Mouse (Mus musculus) testis, adult 2 months (tissue): ENCODE measurements at regions not wholly inside any gene's neighbourhood (a gene's known extent, or its start where the extent isn't known, plus 50 kb on each side); places are given as distances from the start of the nearest gene placed in this dataset.
"Not testable (repeated sequence)": the region's sequence is repeated elsewhere in the genome, so short reads cannot be mapped to it uniquely, and the experiment has no call there.

Experiments
- H3K27ac ChIP-seq: fragments of 200-500 bp; 2 replicates; pipeline ENCODE4 v1.5.1; 2012; ENCODE audit warnings: low read depth, low read length; ENCODE audit not compliant: control insufficient read depth, insufficient read depth
- H3K27me3 ChIP-seq: fragments of 200-500 bp; 2 replicates; pipeline ENCODE4 v1.6.1; 2012; ENCODE audit warnings: mild to moderate bottlenecking, low read length, moderate library complexity; ENCODE audit not compliant: control insufficient read depth, insufficient read depth
- H3K36me3 ChIP-seq: fragments of 200-500 bp; 2 replicates; pipeline ENCODE4 v1.6.1; 2012; ENCODE audit warnings: mild to moderate bottlenecking, low read length; ENCODE audit not compliant: control insufficient read depth, insufficient read depth
- H3K4me1 ChIP-seq: fragments of 200-500 bp; 2 replicates; pipeline ENCODE4 v1.6.1; 2012; ENCODE audit warnings: low read length; ENCODE audit not compliant: control insufficient read depth, insufficient read depth
- H3K4me3 ChIP-seq: fragments of 200-500 bp; 2 replicates; pipeline ENCODE4 v1.5.1; 2012; ENCODE audit warnings: low read depth, mild to moderate bottlenecking, low read length, moderate library complexity, mixed read lengths; ENCODE audit not compliant: control insufficient read depth
- CTCF ChIP-seq: fragments of 200-500 bp; IDR thresholded peaks from 2 replicates; pipeline ENCODE4 v1.5.1; 2012; ENCODE audit warnings: low read depth, mild to moderate bottlenecking, inconsistent platforms, low read length, moderate library complexity; ENCODE audit not compliant: control insufficient read depth, insufficient read depth, insufficient replicate concordance
- POLR2A ChIP-seq: fragments of 200-500 bp; IDR thresholded peaks from 2 replicates; pipeline ENCODE4 v1.6.1; 2012; ENCODE audit warnings: low read depth, mild to moderate bottlenecking, inconsistent platforms, low read length, moderate library complexity; ENCODE audit not compliant: control insufficient read depth

DNA sequence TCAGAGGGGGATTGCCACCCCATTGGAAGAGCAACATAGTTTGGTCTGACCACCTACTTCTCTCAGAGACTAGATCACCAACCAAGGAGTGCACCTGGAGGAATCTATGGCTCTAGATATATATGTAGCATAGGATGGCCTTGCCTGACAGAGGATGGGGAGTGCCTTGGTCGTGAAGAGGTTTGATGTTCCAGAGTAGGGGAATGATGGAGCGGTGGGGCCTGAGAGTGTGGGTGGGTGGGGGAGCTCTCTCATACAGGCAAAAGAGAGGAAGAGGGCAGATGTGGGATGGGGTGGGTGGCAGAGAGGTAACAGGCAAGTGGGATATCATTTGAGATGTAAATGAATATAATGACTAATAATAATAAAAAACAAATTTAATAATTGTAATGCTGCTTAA is 874.0 kb downstream of the Amy2a5 start:
- Histone ChIP-seq H3K36me3 (no peaks in the 10 kb centered on the region), H3K4me3 (no peak overlapping the region), H3K27me3 (no peaks in the 10 kb centered on the region), H3K27ac (no peak overlapping the region), H3K4me1 (no peaks in the 10 kb centered on the region)
- TF ChIP-seq POLR2A (no peak), CTCF (no peak)

DNA sequence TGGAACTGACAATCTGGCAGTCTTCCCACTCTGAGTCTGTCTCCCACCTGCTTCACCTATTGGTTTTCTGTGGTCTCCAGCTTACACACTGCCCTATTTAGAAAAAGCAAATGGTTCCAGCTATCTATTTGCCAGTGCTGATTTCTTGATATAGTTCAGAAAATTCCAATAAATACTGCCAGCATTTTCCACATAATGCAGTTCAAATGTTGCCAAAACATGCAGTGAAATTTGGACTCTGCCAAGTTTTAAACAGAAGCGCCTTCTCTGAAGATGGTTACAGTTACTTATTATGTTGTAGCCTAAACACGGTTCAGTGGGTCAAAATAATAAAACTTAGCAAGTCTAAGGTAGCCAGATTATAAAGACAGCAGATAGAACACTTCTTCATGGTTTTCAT is 912.8 kb downstream of the Amy2a5 start:
- Histone ChIP-seq H3K27ac (no peak overlapping the region), H3K27me3 (no peaks in the 10 kb centered on the region)
- no peak for TF ChIP-seq POLR2A
- no peak for TF ChIP-seq CTCF

DNA sequence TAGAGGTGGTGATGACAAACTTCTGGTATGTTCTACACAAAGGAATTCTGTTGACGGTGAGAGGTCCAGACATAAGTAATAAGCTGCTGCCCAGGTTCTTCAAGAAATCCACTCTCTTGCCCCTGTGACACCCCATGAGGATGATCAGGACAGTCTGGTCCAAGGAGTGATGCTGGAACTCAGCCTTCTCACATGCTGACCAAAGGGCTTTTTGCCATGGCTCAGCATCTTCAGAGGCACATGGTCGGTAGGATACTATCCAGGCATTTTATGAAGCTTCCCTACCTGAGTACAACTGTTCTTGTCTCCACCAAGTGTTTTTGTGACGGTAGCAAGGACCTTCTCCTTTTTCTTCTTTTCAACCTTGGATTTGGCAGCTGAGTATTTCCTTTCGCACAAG is 927.5 kb downstream of the Amy2a5 start:
- Histone ChIP-seq H3K27me3 (no peaks in the 10 kb centered on the region), H3K4me1 (no peaks in the 10 kb centered on the region), H3K36me3 (no peaks in the 10 kb centered on the region), H3K4me3 (no peak overlapping the region), H3K27ac (no peak overlapping the region)
- TF ChIP-seq POLR2A (no peak), CTCF (no peak)

More for the DNA sequence above, 912.8 kb downstream of the Amy2a5 start:
- Histone ChIP-seq H3K4me1 (no peaks in the 10 kb centered on the region), H3K36me3 (no peaks in the 10 kb centered on the region), H3K4me3 (no peak overlapping the region)

DNA sequence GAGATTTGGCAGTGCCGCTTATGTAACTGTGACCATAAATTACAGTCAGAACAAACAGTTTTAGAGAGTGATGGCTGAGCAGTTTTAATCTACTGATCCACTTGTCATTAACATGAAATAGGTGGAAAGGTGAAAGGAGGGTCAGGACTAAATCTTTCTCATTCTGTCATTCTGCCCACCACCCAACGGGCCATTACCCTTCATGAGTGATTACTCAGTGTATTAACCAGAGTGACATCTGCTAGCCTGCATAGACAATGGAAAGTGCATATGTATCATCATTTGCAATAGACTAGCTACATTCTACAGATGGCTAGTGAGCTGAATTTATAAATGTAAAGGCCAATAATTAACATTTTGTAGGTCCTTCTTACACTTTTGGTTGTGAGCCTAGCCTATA is 933.3 kb downstream of the Amy2a5 start:
- Histone ChIP-seq H3K4me1 (no peaks in the 10 kb centered on the region), H3K27me3 (no peaks in the 10 kb centered on the region), H3K36me3 (no peaks in the 10 kb centered on the region), H3K27ac (no peak overlapping the region), H3K4me3 (no peak overlapping the region)
- TF ChIP-seq CTCF (no peak), POLR2A (no peak)

DNA sequence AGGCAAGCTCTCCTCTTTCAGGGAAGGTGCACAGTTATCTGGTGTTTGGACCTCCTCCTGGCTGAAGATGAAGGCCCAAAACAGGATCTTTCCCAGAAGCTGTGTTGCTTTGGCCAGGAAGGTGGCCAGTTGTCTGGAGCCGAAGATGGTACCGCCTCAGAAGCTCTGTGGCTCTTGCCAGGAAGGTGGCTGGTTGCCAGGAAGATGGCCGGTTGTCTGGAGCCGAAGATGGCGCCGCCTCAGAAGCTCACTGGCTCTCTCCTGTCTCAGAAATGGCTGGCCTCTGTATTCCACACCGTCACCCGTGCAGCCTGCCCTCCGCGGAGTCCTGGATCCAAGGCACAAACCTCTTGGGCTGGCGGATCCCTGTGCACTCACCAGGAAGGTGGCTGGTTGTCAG is 937.4 kb downstream of the Amy2a5 start:
- peak overlapping the region; percentile 13 for H3K4me3 ChIP-seq
- not testable (repeated sequence) for H3K27me3 ChIP-seq, H3K27ac ChIP-seq, H3K4me1 ChIP-seq, H3K36me3 ChIP-seq

DNA sequence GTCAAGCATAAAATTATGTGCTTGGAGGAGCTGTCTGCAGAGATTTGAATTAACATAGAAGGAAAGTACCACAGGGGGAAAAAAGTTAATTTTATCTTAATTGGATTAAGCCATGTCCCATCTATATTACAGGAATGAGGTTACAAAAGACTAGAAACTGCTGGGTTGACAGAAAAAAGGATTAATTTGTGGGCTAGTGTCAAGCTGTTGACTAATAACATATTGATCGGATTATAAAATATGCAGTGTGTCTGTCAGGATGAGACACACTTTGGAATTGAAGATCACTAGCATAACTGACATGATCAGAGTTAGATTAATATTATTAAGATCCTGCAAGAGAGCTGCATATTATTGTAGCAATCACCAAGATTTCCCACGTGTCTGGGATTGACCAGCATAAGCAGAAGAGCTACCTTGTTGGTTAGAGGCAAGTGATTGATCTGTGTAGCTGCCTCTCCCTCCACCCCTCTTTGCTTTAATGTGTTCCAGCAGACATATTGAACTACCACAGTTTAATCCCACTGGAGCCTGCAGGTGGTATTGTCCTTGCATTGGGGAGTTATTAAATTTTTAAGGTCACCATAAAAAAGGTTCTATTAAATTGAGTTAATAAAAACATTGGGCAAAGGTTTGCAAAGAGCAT is 979.7 kb downstream of the Amy2a5 start:
- TF ChIP-seq POLR2A = no peak
- TF ChIP-seq CTCF = no peak
- no peak overlapping the region for H3K27ac ChIP-seq
- no peaks in the 10 kb centered on the region for H3K4me1 ChIP-seq
- no peaks in the 10 kb centered on the region for H3K27me3 ChIP-seq
- no peaks in the 10 kb centered on the region for H3K36me3 ChIP-seq
- no peak overlapping the region for H3K4me3 ChIP-seq

DNA sequence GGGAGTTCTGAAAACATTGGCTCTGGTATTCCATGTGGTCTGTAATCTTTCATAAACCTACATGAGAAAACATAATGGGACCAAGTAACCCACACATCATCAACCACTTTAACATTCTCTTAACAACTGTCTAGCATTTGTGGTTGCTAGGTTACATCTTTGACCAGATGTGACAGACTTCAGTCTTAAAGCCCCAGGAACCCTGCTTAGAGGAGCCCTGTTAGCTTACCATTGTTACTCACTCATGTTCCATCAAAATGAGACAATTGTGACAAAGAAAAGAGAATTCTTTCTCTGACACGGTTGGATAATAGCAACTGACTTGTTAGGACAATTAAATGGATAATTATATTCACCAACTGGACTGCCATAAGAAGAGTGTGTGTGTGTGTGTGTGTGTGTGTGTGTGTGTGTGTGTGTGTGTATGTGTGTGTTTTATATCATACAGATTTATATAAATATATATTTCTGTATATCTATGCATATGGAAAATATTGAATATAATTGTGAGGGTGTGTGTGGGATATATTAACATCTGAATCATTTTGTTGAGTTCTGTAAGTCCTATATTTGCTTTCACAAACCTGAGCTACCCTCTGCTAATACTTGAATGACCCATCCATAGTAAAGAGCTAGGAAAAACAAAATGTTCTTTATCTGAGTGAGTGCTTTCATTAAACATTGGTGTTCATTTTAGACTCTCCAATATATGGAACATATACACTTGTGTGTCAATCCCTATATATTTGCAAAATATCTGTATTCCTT is 997.1 kb downstream of the Amy2a5 start:
- TF ChIP-seq CTCF (no peak), POLR2A (no peak)
- Histone ChIP-seq H3K4me1 (no peaks in the 10 kb centered on the region), H3K36me3 (no peaks in the 10 kb centered on the region), H3K27ac (no peak overlapping the region), H3K27me3 (no peaks in the 10 kb centered on the region), H3K4me3 (no peak overlapping the region)

DNA sequence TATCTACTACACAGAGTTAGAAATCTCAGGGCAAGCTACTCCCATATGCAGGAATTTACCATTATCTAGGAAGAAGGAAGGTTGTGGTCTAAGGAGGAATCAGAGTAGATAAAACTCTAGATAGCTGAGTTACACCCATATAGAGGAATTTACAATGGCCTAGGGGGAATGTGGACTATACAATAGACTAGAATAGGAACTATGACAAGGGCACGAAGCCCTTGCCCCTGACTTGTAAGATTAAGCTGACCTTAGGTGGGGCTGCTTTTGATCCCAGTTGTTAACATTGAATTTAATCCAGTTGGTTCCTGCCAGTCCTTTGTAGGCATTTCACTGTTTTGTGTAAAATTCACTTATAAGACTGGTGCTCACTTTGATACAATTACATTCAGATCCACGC is 1015.7 kb downstream of the Amy2a5 start:
- not testable (repeated sequence) for H3K27ac ChIP-seq, H3K4me3 ChIP-seq, H3K27me3 ChIP-seq, H3K4me1 ChIP-seq, H3K36me3 ChIP-seq
